Comparison of ENCODE assay signal across 28 mouse cellular contexts in the genomic region with DNA sequence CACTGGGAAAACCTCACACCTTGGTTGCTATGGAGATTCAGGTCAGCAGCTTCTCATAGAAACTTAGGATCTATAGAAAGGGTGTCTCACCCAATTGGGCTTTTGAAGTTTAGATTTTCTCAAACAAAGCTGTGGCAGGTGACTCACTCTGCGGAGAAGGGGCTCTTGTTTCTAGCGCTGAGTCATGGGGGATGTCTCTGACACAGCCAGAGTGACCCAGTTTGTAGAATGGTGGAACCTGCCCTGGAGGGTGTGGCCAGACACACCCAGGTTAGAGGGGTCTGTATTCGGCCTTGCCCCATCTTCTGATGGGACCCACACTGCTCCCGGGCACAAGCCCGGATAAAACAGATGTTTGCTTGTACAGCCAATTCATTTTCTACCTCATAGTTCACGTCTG.
DNase-seq lines count a peak whose midpoint lies in the region; ATAC-seq and TF ChIP-seq lines count a peak whose summit lies in the region.
"Had no signal": no experiment of that assay in that cellular context is flagged by ENCODE, and none has a peak within 500 bp of the region (broad histone marks: within the 10 kb centered on the region; RNA-seq: fewer than 3 reads in every experiment).

No protein-coding gene starts in this region.

- H3K9ac ChIP-seq in ES-Bruce4 (ENCODE audit: low read depth, poor library complexity, severe bottlenecking), result no peak overlapping the region
- H3K9ac ChIP-seq in stomach, embryonic 16.5 days (ENCODE audit: low read length), result no peak overlapping the region
- H3K9ac ChIP-seq in kidney, embryonic 14.5 days (ENCODE audit: low read depth, low read length), result no peak overlapping the region
- H3K9ac ChIP-seq: forebrain, embryonic 12.5 days; intestine, embryonic 15.5 days; limb, embryonic 13.5 days; liver, embryonic 12.5 days had no signal

- peak; percentile 96 for TF ChIP-seq EP300 in ES-Bruce4 (IDR thresholded peaks at IDR 0.05; ENCODE audit: insufficient read depth, low read depth, low read length)

- peaks cover 8% of the 10 kb centered on the region for H3K4me1 ChIP-seq in ES-Bruce4 (ENCODE audit: control insufficient read depth, insufficient read depth, low read length)
- peaks cover 4% of the 10 kb centered on the region for H3K4me1 ChIP-seq in stomach, embryonic 16.5 days (ENCODE audit: control insufficient read depth, insufficient read depth, low read length)
- no peaks in the 10 kb centered on the region for H3K4me1 ChIP-seq in kidney, embryonic 14.5 days (ENCODE audit: control insufficient read depth, insufficient read depth, low read length)
- H3K4me1 ChIP-seq: forebrain, embryonic 12.5 days; heart, embryonic 10.5 days; intestine, embryonic 15.5 days; limb, embryonic 13.5 days; midbrain, embryonic 10.5 days had no signal

- WGBS in stomach, embryonic 16.5 days, result 70% methylated on average over 6 of the region's 6 CpGs
- 95% methylated on average over 6 of the region's 6 CpGs for WGBS in kidney, embryonic 14.5 days

- H3K4me2 ChIP-seq in stomach, embryonic 16.5 days (ENCODE audit: low read depth, low read length), result no peak overlapping the region
- H3K4me2 ChIP-seq in kidney, embryonic 14.5 days (replicated peaks; ENCODE audit: low read depth, low read length), result no peak overlapping the region
- H3K4me2 ChIP-seq: forebrain, embryonic 12.5 days; intestine, embryonic 15.5 days; limb, embryonic 13.5 days; liver, embryonic 12.5 days had no signal

- TF ChIP-seq POLR2A in ES-Bruce4 (IDR thresholded peaks at IDR 0.05; ENCODE audit: insufficient read depth, low read length), result no peak

- H3K27ac ChIP-seq in ES-Bruce4 (ENCODE audit: insufficient read depth, low read length), result peak overlapping the region; percentile 35; the same call in 1 of the 2 replicates
- peak overlapping the region; percentile 84 for H3K27ac ChIP-seq in stomach, embryonic 16.5 days (ENCODE audit: low read length)
- H3K27ac ChIP-seq in kidney, embryonic 14.5 days (ENCODE audit: low read depth, low read length), result no peak overlapping the region
- H3K27ac ChIP-seq: forebrain, embryonic 12.5 days; heart, embryonic 10.5 days; intestine, embryonic 15.5 days; limb, embryonic 13.5 days; liver, embryonic 12.5 days; midbrain, embryonic 10.5 days had no signal

- no peaks in the 10 kb centered on the region; the same call in 1 of the 2 replicates for H3K36me3 ChIP-seq in ES-Bruce4 (ENCODE audit: control insufficient read depth, insufficient read depth, low read length, poor library complexity, severe bottlenecking)
- H3K36me3 ChIP-seq in stomach, embryonic 16.5 days (ENCODE audit: control insufficient read depth, insufficient read depth, low read length), result peaks cover 6% of the 10 kb centered on the region; the same call in 1 of the 2 replicates
- peaks cover 9% of the 10 kb centered on the region; the same call in 1 of the 2 replicates for H3K36me3 ChIP-seq in kidney, embryonic 14.5 days (ENCODE audit: control insufficient read depth, insufficient read depth, low read length)

- TF ChIP-seq CTCF in ES-Bruce4 (IDR thresholded peaks at IDR 0.05; ENCODE audit: low read depth, low read length), result no peak

- H3K9me3 ChIP-seq in ES-Bruce4 (replicated peaks; ENCODE audit: control insufficient read depth, insufficient read depth, low read length, poor library complexity, severe bottlenecking), result no peaks in the 10 kb centered on the region
- no peaks in the 10 kb centered on the region; the same call in 1 of the 2 replicates for H3K9me3 ChIP-seq in stomach, embryonic 16.5 days (replicated peaks; ENCODE audit: control insufficient read depth, low read length)
- no peaks in the 10 kb centered on the region for H3K9me3 ChIP-seq in kidney, embryonic 14.5 days (ENCODE audit: control insufficient read depth, low read length)
- H3K9me3 ChIP-seq: forebrain, embryonic 12.5 days; heart, embryonic 10.5 days; intestine, embryonic 15.5 days; limb, embryonic 13.5 days; midbrain, embryonic 10.5 days had no signal

- no peak overlapping the region for H3K4me3 ChIP-seq in ES-Bruce4 (ENCODE audit: low read depth, low read length)
- no peak overlapping the region for H3K4me3 ChIP-seq in stomach, embryonic 16.5 days (replicated peaks; ENCODE audit: low read length)
- no peak overlapping the region for H3K4me3 ChIP-seq in kidney, embryonic 14.5 days (ENCODE audit: low read length)
- H3K4me3 ChIP-seq: erythroblast, embryonic 14.5 days; forebrain, embryonic 12.5 days; heart, embryonic 10.5 days; intestine, embryonic 15.5 days; limb, embryonic 13.5 days; liver, embryonic 12.5 days; midbrain, embryonic 10.5 days had no signal

- ATAC-seq in stomach, embryonic 16.5 days (ENCODE audit: insufficient read depth, low FRiP score), result peak; percentile 76; the same call in 1 of the 2 replicates
- no peak for ATAC-seq in kidney, embryonic 14.5 days (ENCODE audit: low FRiP score, low TSS enrichment)
- ATAC-seq: activated CD4-positive, CD25-positive, alpha-beta regulatory T cell, adult 4 months; hindbrain, embryonic 16.5 days; intestine, embryonic 15.5 days; liver, embryonic 12.5 days; midbrain, embryonic 16.5 days; Patski had no signal

- peak; percentile 41 for DNase-seq in adrenal gland, adult 2 months
- no peak for DNase-seq in adrenal gland, adult 8-10 months
- peak; percentile 56 for DNase-seq in ZHBTc4 (ENCODE audit: low read depth, low spot score)
- DNase-seq in B cell, adult 2 months, result no peak
- DNase-seq in thymus, postnatal 4 days, result no peak
- DNase-seq: adrenal gland, postnatal 14 days; cerebellum, adult 9-10 months; heart, postnatal 4 days; kidney, adult 8-10 months; kidney, postnatal 14 days; layer of hippocampus, postnatal 36 days; lung, adult 18-20 months; lung, postnatal 10 days; thymus, postnatal 25 days had no signal

- H3K27me3 ChIP-seq in ES-Bruce4 (ENCODE audit: control insufficient read depth, insufficient read depth, low read length, poor library complexity, severe bottlenecking), result no peaks in the 10 kb centered on the region
- no peaks in the 10 kb centered on the region for H3K27me3 ChIP-seq in stomach, embryonic 16.5 days (ENCODE audit: control insufficient read depth, insufficient read depth, low read length)
- no peaks in the 10 kb centered on the region for H3K27me3 ChIP-seq in kidney, embryonic 14.5 days (ENCODE audit: control insufficient read depth, insufficient read depth, low read length)
- H3K27me3 ChIP-seq: forebrain, embryonic 12.5 days; intestine, embryonic 15.5 days; limb, embryonic 13.5 days; liver, embryonic 12.5 days; Patski had no signal

Comparison
In these comparisons a context has a peak if more than half of its experiments do, and no peak if none do; other contexts are left out.
1. DNase-seq: peak in adrenal gland, adult 2 months (single experiment) and ZHBTc4 (single experiment); none in adrenal gland, adult 8-10 months (single experiment), B cell, adult 2 months (0 of 2) and thymus, postnatal 4 days (single experiment).